Mouse (Mus musculus): ENCODE results near the gene Gm28230. TPM values are rescaled to one million over a fixed set of nuclear protein-coding genes. Genes with fewer than 3 reads are reported as not detected.

Gene Gm28230
- polyA plus RNA-seq, 1 experiment from 2014 or later = 0.10 TPM

GRCm38 (mm10) chr2:74701949-74702819, 24.3 kb upstream of the Gm28230 start:
- no peak overlapping the region for H3K4me2 ChIP-seq
- WGBS (ENCODE audit: insufficient replicate concordance) = 14% methylated on average over 17 of the region's 17 CpGs

GRCm38 (mm10) chr2:74702820-74703219, 23.7 kb upstream of the Gm28230 start:
- ATAC-seq (replicated peaks; ENCODE audit: insufficient number of reproducible peaks, low FRiP score, low TSS enrichment) = no peak
- Histone ChIP-seq H3K4me3 (ENCODE audit: low read depth, low read length) (no peak overlapping the region), H3K9ac (ENCODE audit: low read depth, low read length) (no peak overlapping the region), H3K4me2 (no peak overlapping the region), H3K36me3 (ENCODE audit: control insufficient read depth, insufficient read depth, low read length) (no peaks in the 10 kb centered on the region), H3K4me1 (ENCODE audit: control insufficient read depth, insufficient read depth, low read length) (peaks cover 5% of the 10 kb centered on the region), H3K9me3 (replicated peaks; ENCODE audit: control insufficient read depth, low read length) (no peaks in the 10 kb centered on the region), H3K27ac (ENCODE audit: low read depth, low read length) (no peak overlapping the region), H3K27me3 (ENCODE audit: control insufficient read depth, insufficient read depth, low read length) (peaks cover 94% of the 10 kb centered on the region)
- 21% methylated on average over 6 of the region's 6 CpGs for WGBS (ENCODE audit: insufficient replicate concordance)

More at GRCm38 (mm10) chr2:74701949-74702819, 24.3 kb upstream of the Gm28230 start:
- Histone ChIP-seq H3K9me3 (replicated peaks; ENCODE audit: control insufficient read depth, low read length) (no peaks in the 10 kb centered on the region), H3K27me3 (ENCODE audit: control insufficient read depth, insufficient read depth, low read length) (peaks cover 94% of the 10 kb centered on the region), H3K4me1 (ENCODE audit: control insufficient read depth, insufficient read depth, low read length) (peaks cover 5% of the 10 kb centered on the region), H3K27ac (ENCODE audit: low read depth, low read length) (no peak overlapping the region), H3K36me3 (ENCODE audit: control insufficient read depth, insufficient read depth, low read length) (no peaks in the 10 kb centered on the region), H3K4me3 (ENCODE audit: low read depth, low read length) (no peak overlapping the region), H3K9ac (ENCODE audit: low read depth, low read length) (no peak overlapping the region)
- no peak for ATAC-seq (replicated peaks; ENCODE audit: insufficient number of reproducible peaks, low FRiP score, low TSS enrichment)

- no peak overlapping the region for H3K9ac ChIP-seq (ENCODE audit: low read depth, low read length)
- no peak for ATAC-seq (replicated peaks; ENCODE audit: insufficient number of reproducible peaks, low FRiP score, low TSS enrichment)
- H3K4me2 ChIP-seq = no peak overlapping the region
- H3K4me1 ChIP-seq (ENCODE audit: control insufficient read depth, insufficient read depth, low read length) = peaks cover 3% of the 10 kb centered on the region
- no peaks in the 10 kb centered on the region for H3K36me3 ChIP-seq (ENCODE audit: control insufficient read depth, insufficient read depth, low read length)
- H3K9me3 ChIP-seq (replicated peaks; ENCODE audit: control insufficient read depth, low read length) = no peaks in the 10 kb centered on the region
- H3K4me3 ChIP-seq (ENCODE audit: low read depth, low read length) = no peak overlapping the region
- WGBS (ENCODE audit: insufficient replicate concordance) = 3% methylated on average over 10 of the region's 10 CpGs
- H3K27me3 ChIP-seq (ENCODE audit: control insufficient read depth, insufficient read depth, low read length) = peaks cover 94% of the 10 kb centered on the region
- no peak overlapping the region for H3K27ac ChIP-seq (ENCODE audit: low read depth, low read length)
Observed at GRCm38 (mm10) chr2:74703317-74703716, 23.2 kb upstream of the Gm28230 start.

- no peak overlapping the region for H3K27ac ChIP-seq (ENCODE audit: low read depth, low read length)
- no peak overlapping the region for H3K9ac ChIP-seq (ENCODE audit: low read depth, low read length)
Observed at GRCm38 (mm10) chr2:74703720-74704392, 22.7 kb upstream of the Gm28230 start.

GRCm38 (mm10) chr2:74704393-74704998, 22.0 kb upstream of the Gm28230 start, which contains the start of gene Hoxd8:
Gene Hoxd8, plus strand, starts transcription at chr2:74704615.
- peaks cover 3% of the 10 kb centered on the region for H3K4me1 ChIP-seq (ENCODE audit: control insufficient read depth, insufficient read depth, low read length)
- peak within 1 kb of the TSS; percentile 5; the same call in 1 of the 2 replicates for H3K9ac ChIP-seq (ENCODE audit: low read depth, low read length)
- peak within 1 kb of the TSS; percentile 49 for H3K4me3 ChIP-seq (ENCODE audit: low read depth, low read length)
- no peak for ATAC-seq (replicated peaks; ENCODE audit: insufficient number of reproducible peaks, low FRiP score, low TSS enrichment)
- H3K4me2 ChIP-seq = peak within 1 kb of the TSS; percentile 80
- no peak within 1 kb of the TSS for H3K27ac ChIP-seq (ENCODE audit: low read depth, low read length)
- H3K36me3 ChIP-seq (ENCODE audit: control insufficient read depth, insufficient read depth, low read length) = no peaks in the 10 kb centered on the region
- H3K9me3 ChIP-seq (replicated peaks; ENCODE audit: control insufficient read depth, low read length) = no peaks in the 10 kb centered on the region
- peaks cover 94% of the 10 kb centered on the region for H3K27me3 ChIP-seq (ENCODE audit: control insufficient read depth, insufficient read depth, low read length)
- 1% methylated on average over 37 of the region's 52 CpGs for WGBS (ENCODE audit: insufficient replicate concordance)

More at GRCm38 (mm10) chr2:74703720-74704392, 22.7 kb upstream of the Gm28230 start:
- no peak overlapping the region for H3K4me2 ChIP-seq
- WGBS (ENCODE audit: insufficient replicate concordance) = 1% methylated on average over 26 of the region's 26 CpGs
- H3K36me3 ChIP-seq (ENCODE audit: control insufficient read depth, insufficient read depth, low read length) = no peaks in the 10 kb centered on the region
- no peak overlapping the region; the same call in 1 of the 2 replicates for H3K4me3 ChIP-seq (ENCODE audit: low read depth, low read length)
- peaks cover 3% of the 10 kb centered on the region for H3K4me1 ChIP-seq (ENCODE audit: control insufficient read depth, insufficient read depth, low read length)
- H3K27me3 ChIP-seq (ENCODE audit: control insufficient read depth, insufficient read depth, low read length) = peaks cover 94% of the 10 kb centered on the region
- no peaks in the 10 kb centered on the region for H3K9me3 ChIP-seq (replicated peaks; ENCODE audit: control insufficient read depth, low read length)
- ATAC-seq (replicated peaks; ENCODE audit: insufficient number of reproducible peaks, low FRiP score, low TSS enrichment) = no peak

GRCm38 (mm10) chr2:74704999-74705466, 21.5 kb upstream of the Gm28230 start:
- H3K4me3 ChIP-seq (ENCODE audit: low read depth, low read length) = peak overlapping the region; percentile 49
- ATAC-seq (replicated peaks; ENCODE audit: insufficient number of reproducible peaks, low FRiP score, low TSS enrichment) = no peak
- H3K4me1 ChIP-seq (ENCODE audit: control insufficient read depth, insufficient read depth, low read length) = peaks cover 3% of the 10 kb centered on the region
- WGBS (ENCODE audit: insufficient replicate concordance) = under 1% methylated on average over 45 of the region's 66 CpGs
- peaks cover 94% of the 10 kb centered on the region for H3K27me3 ChIP-seq (ENCODE audit: control insufficient read depth, insufficient read depth, low read length)
- H3K9ac ChIP-seq (ENCODE audit: low read depth, low read length) = peak overlapping the region; percentile 5; the same call in 1 of the 2 replicates
- no peaks in the 10 kb centered on the region for H3K36me3 ChIP-seq (ENCODE audit: control insufficient read depth, insufficient read depth, low read length)
- H3K4me2 ChIP-seq = peak overlapping the region; percentile 80
- no peak overlapping the region for H3K27ac ChIP-seq (ENCODE audit: low read depth, low read length)
- H3K9me3 ChIP-seq (replicated peaks; ENCODE audit: control insufficient read depth, low read length) = no peaks in the 10 kb centered on the region

- peak overlapping the region; percentile 5; the same call in 1 of the 2 replicates for H3K9ac ChIP-seq (ENCODE audit: low read depth, low read length)
- no peak overlapping the region for H3K27ac ChIP-seq (ENCODE audit: low read depth, low read length)
- peak overlapping the region; percentile 80 for H3K4me2 ChIP-seq
- peak overlapping the region; percentile 49 for H3K4me3 ChIP-seq (ENCODE audit: low read depth, low read length)
- H3K36me3 ChIP-seq (ENCODE audit: control insufficient read depth, insufficient read depth, low read length) = no peaks in the 10 kb centered on the region
- H3K9me3 ChIP-seq (replicated peaks; ENCODE audit: control insufficient read depth, low read length) = no peaks in the 10 kb centered on the region
- WGBS (ENCODE audit: insufficient replicate concordance) = under 1% methylated on average over 55 of the region's 85 CpGs
- peaks cover 3% of the 10 kb centered on the region for H3K4me1 ChIP-seq (ENCODE audit: control insufficient read depth, insufficient read depth, low read length)
- H3K27me3 ChIP-seq (ENCODE audit: control insufficient read depth, insufficient read depth, low read length) = peaks cover 94% of the 10 kb centered on the region
- peak; percentile 35; the same call in 1 of the 2 replicates for ATAC-seq (replicated peaks; ENCODE audit: insufficient number of reproducible peaks, low FRiP score, low TSS enrichment)
Observed at GRCm38 (mm10) chr2:74705467-74706089, 20.9 kb upstream of the Gm28230 start.
